Mouse (Mus musculus): ENCODE data around the gene Jph4. TPM values are rescaled to one million over a fixed set of nuclear protein-coding genes. Genes with fewer than 3 reads are reported as not detected.

Jph4 gene
- total and polyA plus RNA-seq, 3 experiments, result 0.11 TPM; not detected in 2

DNA sequence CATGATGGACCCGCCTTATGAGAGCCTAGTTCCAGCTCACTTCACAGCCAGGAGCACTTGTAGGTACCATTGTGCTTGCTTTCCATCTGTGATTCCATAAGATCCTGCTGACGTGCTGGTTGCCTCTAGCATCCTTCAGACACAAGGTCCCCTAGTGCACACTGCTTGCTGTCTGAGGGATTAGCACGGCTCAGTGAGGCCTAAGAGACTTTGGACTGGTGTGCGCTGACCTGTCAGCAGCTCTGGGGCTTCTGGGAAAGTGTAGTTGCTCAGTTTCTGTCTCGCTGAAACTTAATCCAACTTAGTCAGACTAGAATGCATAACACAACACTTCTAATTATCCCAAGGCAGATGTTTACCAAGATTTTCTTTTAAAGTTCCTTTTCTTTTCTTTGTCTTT is 56.8 kb downstream of the Jph4 start:
- ATAC-seq (ENCODE audit: extremely low read depth, insufficient number of reproducible peaks, low FRiP score, poor library complexity, severe bottlenecking) (no peak), DNase-seq (ENCODE audit: low spot score) (no peak)
- TF ChIP-seq GATA2 (IDR thresholded peaks at IDR 0.05; ENCODE audit: borderline replicate concordance, low read depth, low read length) (no peak), POLR2AphosphoS5 (IDR thresholded peaks at IDR 0.05; ENCODE audit: insufficient replicate concordance, low read depth, low read length) (no peak), TAL1 (conservative IDR thresholded peaks at IDR 0.05; ENCODE audit: low read depth, low read length) (no peak), CTCF (IDR thresholded peaks at IDR 0.05; ENCODE audit: low read depth, low read length) (no peak), GATA1 (IDR thresholded peaks at IDR 0.05; ENCODE audit: borderline replicate concordance, low read length) (no peak)
- no peak overlapping the region for H3K4me3 ChIP-seq (ENCODE audit: low read depth, low read length)
- H3K9me3 ChIP-seq (replicated peaks), result no peaks in the 10 kb centered on the region
- peaks cover 49% of the 10 kb centered on the region for H3K4me1 ChIP-seq (ENCODE audit: insufficient read depth, low read depth, low read length)
- peaks cover 19% of the 10 kb centered on the region for H3K27me3 ChIP-seq (ENCODE audit: insufficient read depth, low read length)
- no peaks in the 10 kb centered on the region for H3K36me3 ChIP-seq (replicated peaks)

DNA sequence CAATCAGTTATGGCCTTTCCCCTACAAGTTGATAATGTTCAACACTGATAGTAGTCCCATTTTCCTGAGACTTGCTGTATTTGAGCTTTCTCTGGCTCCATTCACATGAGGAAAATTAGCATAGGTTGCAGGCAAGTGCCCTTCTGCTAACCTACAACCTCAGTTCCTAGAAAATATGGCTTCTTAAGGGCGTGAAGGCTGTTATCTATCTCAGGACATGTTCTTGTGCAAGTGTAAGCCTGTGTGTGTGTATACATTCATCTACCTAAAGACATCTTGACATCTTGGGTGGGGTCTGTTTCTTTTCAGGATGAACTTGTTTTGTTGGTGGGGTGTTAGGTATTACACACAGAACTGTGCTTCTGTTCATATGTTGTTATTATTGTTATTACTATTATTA is 57.7 kb downstream of the Jph4 start:
- TF ChIP-seq CTCF (IDR thresholded peaks at IDR 0.05; ENCODE audit: low read depth, low read length) (no peak), GATA1 (IDR thresholded peaks at IDR 0.05; ENCODE audit: borderline replicate concordance, low read length) (no peak), TAL1 (conservative IDR thresholded peaks at IDR 0.05; ENCODE audit: low read depth, low read length) (no peak), POLR2AphosphoS5 (IDR thresholded peaks at IDR 0.05; ENCODE audit: insufficient replicate concordance, low read depth, low read length) (no peak), GATA2 (IDR thresholded peaks at IDR 0.05; ENCODE audit: borderline replicate concordance, low read depth, low read length) (no peak)
- H3K9me3 ChIP-seq (replicated peaks), result no peaks in the 10 kb centered on the region
- peaks cover 47% of the 10 kb centered on the region for H3K4me1 ChIP-seq (ENCODE audit: insufficient read depth, low read depth, low read length)
- no peaks in the 10 kb centered on the region for H3K36me3 ChIP-seq (replicated peaks)
- H3K4me3 ChIP-seq (ENCODE audit: low read depth, low read length), result no peak overlapping the region
- DNase-seq (ENCODE audit: low spot score) (no peak), ATAC-seq (ENCODE audit: extremely low read depth, insufficient number of reproducible peaks, low FRiP score, poor library complexity, severe bottlenecking) (no peak)
- peaks cover 22% of the 10 kb centered on the region for H3K27me3 ChIP-seq (ENCODE audit: insufficient read depth, low read length)

Other genes with a start within 250 kb of the Jph4 start
- gene Homez, start 246.0 kb downstream of the Jph4 start, total RNA-seq (2014; fragmentation: Nextera tagmentation), result 9.2 and 10.0 TPM in 2 replicates
- 8.1 and 8.4 TPM in 2 replicates for gene Homez, start 246.0 kb downstream of the Jph4 start, total RNA-seq (2017)
- gene Homez, start 246.0 kb downstream of the Jph4 start, polyA plus RNA-seq (2012), result 1.2 and 1.3 TPM in 2 replicates
- 3.6 and 8.7 TPM in 2 replicates for gene Ppp1r3e, start 239.4 kb downstream of the Jph4 start, total RNA-seq (2014; fragmentation: Nextera tagmentation)
- gene Ppp1r3e, start 239.4 kb downstream of the Jph4 start, total RNA-seq (2017), result 0.64 and 0.87 TPM in 2 replicates
- gene Ppp1r3e, start 239.4 kb downstream of the Jph4 start, polyA plus RNA-seq (2012), result 1.2 TPM in 2 replicates
- gene Bcl2l2, start 233.6 kb downstream of the Jph4 start, total RNA-seq (2014; fragmentation: Nextera tagmentation), result 9.9 and 10.6 TPM in 2 replicates
- 12.7 and 14.0 TPM in 2 replicates for gene Bcl2l2, start 233.6 kb downstream of the Jph4 start, total RNA-seq (2017)
- 25.2 and 36.3 TPM in 2 replicates for gene Bcl2l2, start 233.6 kb downstream of the Jph4 start, polyA plus RNA-seq (2012)
- gene Gm20521, start 233.5 kb downstream of the Jph4 start, total RNA-seq (2014; fragmentation: Nextera tagmentation), result 5.5 TPM in 1 of 2 replicates, not detected in the other
- gene Gm20521, start 233.5 kb downstream of the Jph4 start, total RNA-seq (2017), result 1.2 and 2.1 TPM in 2 replicates
- 3.0 and 4.0 TPM in 2 replicates for gene Gm20521, start 233.5 kb downstream of the Jph4 start, polyA plus RNA-seq (2012)
- 190 and 193 TPM in 2 replicates for gene Pabpn1, start 224.4 kb downstream of the Jph4 start, total RNA-seq (2014; fragmentation: Nextera tagmentation)
- 118 and 142 TPM in 2 replicates for gene Pabpn1, start 224.4 kb downstream of the Jph4 start, total RNA-seq (2017)
- gene Pabpn1, start 224.4 kb downstream of the Jph4 start, polyA plus RNA-seq (2012), result 387 and 490 TPM in 2 replicates
- 0.60 TPM in 1 of 2 replicates, not detected in the other for gene Slc22a17, start 203.8 kb downstream of the Jph4 start, total RNA-seq (2014; fragmentation: Nextera tagmentation)
- gene Slc22a17, start 203.8 kb downstream of the Jph4 start, total RNA-seq (2017), result 0.05 and 0.06 TPM in 2 replicates
- gene Slc22a17, start 203.8 kb downstream of the Jph4 start, polyA plus RNA-seq (2012), result 0.13 and 0.33 TPM in 2 replicates
- not detected in 2 replicates for gene Efs, start 190.8 kb downstream of the Jph4 start, total RNA-seq (2014; fragmentation: Nextera tagmentation)
- gene Efs, start 190.8 kb downstream of the Jph4 start, total RNA-seq (2017), result not detected in 2 replicates
- not detected in 2 replicates for gene Efs, start 190.8 kb downstream of the Jph4 start, polyA plus RNA-seq (2012)
- not detected in 2 replicates for gene Il25, start 184.2 kb downstream of the Jph4 start, total RNA-seq (2014; fragmentation: Nextera tagmentation)
- not detected in 2 replicates for gene Il25, start 184.2 kb downstream of the Jph4 start, total RNA-seq (2017)
- gene Il25, start 184.2 kb downstream of the Jph4 start, polyA plus RNA-seq (2012), result not detected in 2 replicates
- not detected in 2 replicates for gene Cmtm5, start 180.7 kb downstream of the Jph4 start, total RNA-seq (2014; fragmentation: Nextera tagmentation)
- not detected in 2 replicates for gene Cmtm5, start 180.7 kb downstream of the Jph4 start, total RNA-seq (2017)
- gene Cmtm5, start 180.7 kb downstream of the Jph4 start, polyA plus RNA-seq (2012), result not detected in 2 replicates
- not detected in 2 replicates for gene Myh6, start 150.0 kb downstream of the Jph4 start, total RNA-seq (2014; fragmentation: Nextera tagmentation)
- 0.29 and 0.38 TPM in 2 replicates for gene Myh6, start 150.0 kb downstream of the Jph4 start, total RNA-seq (2017)
- gene Myh6, start 150.0 kb downstream of the Jph4 start, polyA plus RNA-seq (2012), result 0.18 and 0.23 TPM in 2 replicates
- gene Gm17428, start 140.0 kb downstream of the Jph4 start, total RNA-seq (2014; fragmentation: Nextera tagmentation), result not detected in 2 replicates
- gene Gm17428, start 140.0 kb downstream of the Jph4 start, total RNA-seq (2017), result not detected in 2 replicates
- gene Gm17428, start 140.0 kb downstream of the Jph4 start, polyA plus RNA-seq (2012), result not detected in 2 replicates
- 0.90 TPM in 1 of 2 replicates, not detected in the other for gene Myh7, start 122.3 kb downstream of the Jph4 start, total RNA-seq (2014; fragmentation: Nextera tagmentation)
- gene Myh7, start 122.3 kb downstream of the Jph4 start, total RNA-seq (2017), result under 0.01 and 0.16 TPM in 2 replicates
- 0.17 and 0.18 TPM in 2 replicates for gene Myh7, start 122.3 kb downstream of the Jph4 start, polyA plus RNA-seq (2012)
- gene Ngdn, start 101.5 kb downstream of the Jph4 start, total RNA-seq (2014; fragmentation: Nextera tagmentation), result 55.2 and 64.8 TPM in 2 replicates
- 62.0 and 78.3 TPM in 2 replicates for gene Ngdn, start 101.5 kb downstream of the Jph4 start, total RNA-seq (2017)
- gene Ngdn, start 101.5 kb downstream of the Jph4 start, polyA plus RNA-seq (2012), result 31.7 and 41.4 TPM in 2 replicates
- 7.9 and 8.6 TPM in 2 replicates for gene Zfhx2, start 24.6 kb downstream of the Jph4 start, total RNA-seq (2014; fragmentation: Nextera tagmentation)
- gene Zfhx2, start 24.6 kb downstream of the Jph4 start, total RNA-seq (2017), result 1.5 and 1.9 TPM in 2 replicates
- 2.8 and 2.9 TPM in 2 replicates for gene Zfhx2, start 24.6 kb downstream of the Jph4 start, polyA plus RNA-seq (2012)
- gene Thtpa, start 22.2 kb downstream of the Jph4 start, total RNA-seq (2014; fragmentation: Nextera tagmentation), result 15.2 and 17.1 TPM in 2 replicates
- 16.3 and 17.2 TPM in 2 replicates for gene Thtpa, start 22.2 kb downstream of the Jph4 start, total RNA-seq (2017)
- 2.6 and 3.7 TPM in 2 replicates for gene Thtpa, start 22.2 kb downstream of the Jph4 start, polyA plus RNA-seq (2012)
- 45.8 and 47.8 TPM in 2 replicates for gene Ap1g2, start 10.3 kb downstream of the Jph4 start, total RNA-seq (2014; fragmentation: Nextera tagmentation)
- gene Ap1g2, start 10.3 kb downstream of the Jph4 start, total RNA-seq (2017), result 17.1 and 31.8 TPM in 2 replicates
- gene Ap1g2, start 10.3 kb downstream of the Jph4 start, polyA plus RNA-seq (2012), result 16.0 and 21.8 TPM in 2 replicates
- gene Dhrs2, start 105.1 kb upstream of the Jph4 start, total RNA-seq (2014; fragmentation: Nextera tagmentation), result not detected in 2 replicates
- gene Dhrs2, start 105.1 kb upstream of the Jph4 start, total RNA-seq (2017), result not detected in 2 replicates
- gene Dhrs2, start 105.1 kb upstream of the Jph4 start, polyA plus RNA-seq (2012), result not detected in 2 replicates

Measured in G1E (cell line).